Mouse (Mus musculus) testis, adult 2 months (tissue): ENCODE results near the gene Dnah2.

Experiments
- CTCF ChIP-seq: fragments of 200-500 bp; IDR thresholded peaks from 2 replicates; pipeline ENCODE4 v1.5.1; 2012; ENCODE audit warnings: low read depth, mild to moderate bottlenecking, inconsistent platforms, low read length, moderate library complexity; ENCODE audit not compliant: control insufficient read depth, insufficient read depth, insufficient replicate concordance
- POLR2A ChIP-seq: fragments of 200-500 bp; IDR thresholded peaks from 2 replicates; pipeline ENCODE4 v1.6.1; 2012; ENCODE audit warnings: low read depth, mild to moderate bottlenecking, inconsistent platforms, low read length, moderate library complexity; ENCODE audit not compliant: control insufficient read depth

- TF ChIP-seq CTCF: no peak
- TF ChIP-seq POLR2A: 0 out of 2 replicates have a peak, but pooled peaks have one; percentile 7
Measured at GRCm38 (mm10) chr11:69415668-69416451, 133.1 kb downstream of the Dnah2 start.
